Mouse (Mus musculus): ENCODE results near the gene Cib3. TPM values are rescaled to one million over a fixed set of nuclear protein-coding genes. Genes with fewer than 3 reads are reported as not detected.

The Cib3 gene
- not detected for total RNA-seq (2021)
- long read RNA-seq, experiment 1 = 0 reads
- long read RNA-seq, experiment 2 = 0 reads

DNA sequence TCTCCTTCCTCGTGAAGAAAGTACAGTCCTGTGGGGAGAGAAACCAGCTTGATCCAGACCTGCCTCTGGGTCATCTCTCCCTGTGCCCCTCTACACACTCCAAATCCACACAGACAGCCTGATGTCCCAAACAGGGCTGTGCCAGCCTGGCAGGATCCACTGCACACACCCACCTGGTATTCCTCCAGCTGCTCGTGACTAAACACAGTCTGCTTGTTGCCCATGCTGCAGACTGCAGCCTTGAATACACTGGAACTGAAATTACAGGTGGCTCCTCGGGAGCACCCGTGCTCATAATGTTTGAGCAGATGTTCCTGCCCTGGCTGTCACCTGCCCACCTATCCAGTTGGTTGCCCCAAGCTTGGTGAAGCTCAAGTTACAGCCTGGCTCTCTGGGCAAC is at the start of gene Cib3:
Gene Cib3, minus strand, starts transcription at position 87 of the 400 bp plus-strand sequence.
- no peak for DNase-seq

GRCm38 (mm10) chr8:72261872-72262271 is 49.2 kb upstream of the Cib3 start:
- no peak for DNase-seq

DNA sequence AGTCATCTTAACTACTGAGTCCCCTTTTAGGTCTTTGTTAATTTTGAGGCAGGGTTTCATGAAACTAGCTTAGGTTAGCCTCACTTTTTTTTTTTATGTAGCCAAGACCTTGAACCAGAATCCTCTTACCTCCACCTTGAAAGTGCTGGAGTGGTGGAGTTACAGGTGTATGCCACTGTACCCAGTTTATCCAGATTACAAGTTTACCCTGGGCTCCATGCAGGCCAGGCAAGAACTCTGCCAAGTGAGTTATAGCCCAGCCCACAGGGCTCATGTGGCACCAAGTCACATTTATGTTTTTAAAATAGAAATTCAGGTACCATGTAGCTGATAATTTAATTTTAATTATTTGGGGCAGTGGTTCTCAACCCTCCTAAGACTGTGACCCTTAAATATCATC is 48.8 kb upstream of the Cib3 start:
- no peak for DNase-seq

DNA sequence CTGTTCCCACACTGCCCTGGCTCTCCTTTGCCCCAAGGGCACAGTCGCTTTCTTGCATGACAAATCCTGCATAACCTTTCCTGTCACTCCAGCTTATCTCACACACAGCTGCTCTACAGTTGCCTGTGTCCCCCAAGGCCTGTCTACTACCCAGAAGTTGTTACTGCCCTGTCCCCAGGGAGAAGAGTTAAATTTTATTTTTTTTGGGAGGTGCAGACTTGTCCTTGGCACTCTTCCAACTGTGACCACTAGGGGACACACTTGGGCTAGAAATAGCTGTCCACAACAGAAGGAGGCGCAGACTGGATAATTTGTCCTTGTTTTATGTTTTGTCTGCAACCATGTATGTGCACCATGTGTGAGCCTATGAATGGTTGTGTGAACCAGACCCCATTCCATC is 48.4 kb upstream of the Cib3 start:
- DNase-seq = peak; percentile 39

DNA sequence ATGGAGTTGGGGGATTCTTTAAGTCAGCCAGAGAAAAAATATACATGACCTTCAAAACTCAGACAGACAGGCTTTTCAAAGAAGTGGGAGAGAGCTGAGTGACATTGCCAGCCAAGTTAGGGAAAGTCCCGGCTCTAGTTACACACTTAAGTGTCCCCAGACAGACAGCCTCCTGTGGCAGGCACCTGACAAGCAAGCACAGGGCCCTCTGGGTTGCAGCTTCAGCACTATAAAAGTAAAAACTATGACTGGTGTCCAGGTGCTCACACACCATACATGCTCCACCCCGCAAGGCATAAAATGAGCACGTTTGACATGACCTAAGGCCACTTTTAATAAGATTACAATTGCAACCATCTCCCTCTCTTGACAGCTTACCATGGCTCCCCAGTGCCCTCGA is 47.9 kb upstream of the Cib3 start:
- DNase-seq = no peak

DNA sequence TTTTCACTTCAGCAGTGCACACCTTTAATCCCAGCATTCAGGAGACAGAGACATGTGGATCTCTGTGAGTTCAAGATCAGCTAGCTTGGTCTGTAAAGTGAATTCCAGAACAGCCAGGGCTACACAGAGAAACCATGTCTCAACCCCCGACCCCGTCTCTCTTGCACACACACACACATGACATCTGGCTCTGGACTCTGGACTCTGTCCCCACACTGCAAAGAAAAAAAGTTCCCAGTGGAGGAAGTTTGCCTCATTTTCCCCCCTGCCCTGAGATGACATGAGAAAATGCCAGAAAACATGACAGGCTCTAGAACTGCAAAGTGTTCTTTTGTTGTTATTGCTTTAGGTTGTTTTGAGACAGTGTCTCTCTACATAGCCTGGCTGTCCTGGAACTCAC is 47.2 kb upstream of the Cib3 start:
- no peak for DNase-seq

- DNase-seq = no peak
Measured at GRCm38 (mm10) chr8:72257902-72258238, 45.2 kb upstream of the Cib3 start.

DNA sequence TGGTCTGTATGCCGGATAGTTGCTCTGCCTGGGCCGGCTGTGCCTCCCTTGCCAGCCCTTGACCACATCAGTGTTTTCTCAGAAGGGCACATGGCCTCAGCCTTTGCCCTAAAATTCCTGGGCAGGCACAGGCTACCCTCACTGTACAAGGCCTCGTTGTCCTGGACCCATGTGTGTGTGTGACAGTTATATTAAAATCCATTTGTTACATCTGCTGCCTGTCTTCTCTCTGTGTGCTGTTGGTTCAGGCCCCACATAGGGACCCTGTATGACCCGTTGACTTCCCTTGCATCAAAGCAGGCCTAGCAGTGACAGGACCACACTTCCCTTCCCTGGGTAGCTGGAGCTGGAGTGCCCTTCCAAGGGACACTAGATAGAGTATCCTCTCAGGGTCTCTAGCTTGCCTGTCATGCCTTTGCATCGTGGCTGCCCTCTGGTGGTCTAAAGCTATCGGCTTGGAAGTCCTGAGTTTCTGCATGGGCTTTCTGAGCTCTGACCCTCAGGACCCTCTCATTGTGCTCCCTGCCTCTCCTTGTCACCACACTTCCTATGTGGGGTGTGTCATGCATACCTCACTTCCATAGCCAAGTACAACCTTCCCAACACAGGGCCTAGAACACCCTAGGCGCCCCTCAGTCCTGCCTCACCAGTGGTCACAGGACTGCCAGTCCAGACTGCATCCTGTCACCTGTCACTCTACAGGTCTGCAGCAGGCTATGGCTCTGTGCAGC is 44.7 kb upstream of the Cib3 start:
- DNase-seq = no peak

DNA sequence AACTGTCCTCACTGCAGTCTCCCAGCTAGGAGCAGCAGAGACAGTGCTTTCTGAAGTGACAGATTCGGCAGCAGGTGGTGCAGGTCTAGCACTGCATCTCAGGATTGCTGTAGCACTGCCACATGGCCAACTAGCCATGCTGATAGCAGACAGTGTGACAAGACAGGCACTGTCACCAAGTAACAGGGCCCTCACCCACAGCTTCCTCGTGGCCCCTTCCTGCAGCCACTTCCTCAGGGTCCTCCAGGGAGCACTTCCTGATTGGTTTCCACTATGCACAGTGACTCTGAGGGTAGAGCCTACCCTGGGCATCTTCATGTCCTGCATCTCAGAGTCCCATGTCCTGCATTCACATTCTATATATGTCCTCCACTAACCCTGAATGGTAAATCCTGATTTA is 32.0 kb upstream of the Cib3 start:
- no peak for DNase-seq

DNA sequence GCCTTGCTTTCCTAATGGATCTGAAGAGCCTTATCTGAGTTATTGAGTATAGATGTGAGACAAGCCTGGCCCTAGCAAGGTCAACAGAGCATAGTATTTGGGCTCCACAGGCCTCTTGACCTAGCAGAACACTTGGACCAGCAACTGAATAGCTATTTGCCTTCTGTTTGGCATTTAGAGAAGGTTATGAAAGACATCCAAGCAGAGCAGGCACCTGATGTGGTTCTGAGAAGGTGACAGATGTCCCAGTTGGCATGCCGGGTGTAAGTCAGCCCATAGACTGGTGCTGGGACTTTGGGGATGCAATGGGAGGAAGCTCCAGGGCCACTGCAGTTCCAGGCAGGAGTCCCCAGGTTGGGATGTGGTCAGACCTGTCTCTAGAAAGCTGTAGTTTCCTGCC is 29.6 kb upstream of the Cib3 start:
- DNase-seq = no peak

DNA sequence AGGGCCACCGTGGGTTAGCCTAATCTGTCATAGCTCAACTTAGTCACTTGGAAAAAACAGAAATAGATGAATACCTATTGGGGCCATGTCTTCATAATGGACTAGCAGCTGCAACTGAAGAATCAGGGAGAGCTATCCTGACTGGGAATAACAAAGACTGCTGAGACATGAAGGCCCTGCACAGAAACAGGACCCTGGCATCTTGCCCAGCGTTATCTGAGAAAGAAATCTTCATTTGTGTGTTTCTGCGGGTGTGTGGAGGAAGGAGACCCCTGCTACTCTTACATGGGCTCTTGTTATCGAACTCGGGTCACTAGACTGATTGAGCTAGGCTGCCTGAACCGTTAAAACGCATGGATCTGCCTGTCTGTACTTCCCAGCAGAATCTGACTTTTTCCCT is 28.3 kb upstream of the Cib3 start:
- no peak for DNase-seq

DNA sequence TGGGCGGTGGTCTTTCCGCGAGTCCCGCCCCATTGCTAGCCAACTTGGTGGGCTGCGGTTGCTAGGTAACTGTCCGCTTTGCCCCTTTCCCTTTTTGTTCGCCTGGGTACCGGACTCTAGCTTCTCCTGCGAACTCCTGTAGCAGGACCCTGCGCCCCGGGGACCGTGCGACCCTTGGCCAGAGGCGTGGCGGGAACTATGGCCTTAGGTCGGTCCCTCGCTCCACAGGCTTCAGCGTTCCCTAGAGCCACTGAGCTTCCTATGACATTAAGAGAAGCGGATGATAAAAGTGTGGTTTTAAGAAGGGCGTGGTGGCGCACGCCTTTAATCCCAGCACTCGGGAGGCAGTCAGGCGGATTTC is 27.7 kb upstream of the Cib3 start:
- no peak for DNase-seq

GRCm38 (mm10) chr8:72239499-72240402 is 27.1 kb upstream of the Cib3 start, which contains the start of gene Ap1m1:
Gene Ap1m1, plus strand, starts transcription at chr8:72240018.
- DNase-seq = peak; percentile 97

DNA sequence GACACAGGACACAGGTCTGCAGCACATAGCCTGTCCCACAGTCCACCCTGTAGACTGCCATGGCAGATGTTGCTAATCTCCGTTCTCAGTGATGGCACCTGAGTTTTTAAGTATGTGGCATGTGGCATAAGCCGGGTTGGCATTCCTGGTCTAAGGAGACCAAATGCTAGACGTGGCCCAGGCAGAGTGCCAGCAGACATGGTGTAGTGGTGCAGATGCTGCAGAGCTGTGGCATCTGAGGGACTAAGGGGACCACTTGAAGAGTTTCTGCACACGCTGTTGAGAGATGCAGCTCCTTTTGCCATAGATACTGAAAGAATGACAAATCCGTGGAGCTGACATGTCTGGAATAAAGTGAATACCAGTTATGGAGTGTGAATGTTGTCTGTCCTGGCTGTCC is 10.0 kb upstream of the Cib3 start:
- no peak for DNase-seq

- DNase-seq = no peak
Measured at GRCm38 (mm10) chr8:72220758-72221157, 8.1 kb upstream of the Cib3 start.

- peak; percentile 85 for DNase-seq
Measured at GRCm38 (mm10) chr8:72219541-72220363, 7.1 kb upstream of the Cib3 start, which contains the start of gene Fam32a. Gene Fam32a, plus strand, starts transcription at chr8:72219730.

GRCm38 (mm10) chr8:72218781-72219540 is 6.3 kb upstream of the Cib3 start:
- no peak for DNase-seq

- no peak for DNase-seq
Measured at GRCm38 (mm10) chr8:72215871-72216270, 3.2 kb upstream of the Cib3 start.

- no peak for DNase-seq
Measured at GRCm38 (mm10) chr8:72215060-72215459, 2.4 kb upstream of the Cib3 start.

GRCm38 (mm10) chr8:72213536-72213935 is 899 bp upstream of the Cib3 start, which contains the start of gene Gm11034:
Gene Gm11034, minus strand, starts transcription at chr8:72213636.
- no peak for DNase-seq

GRCm38 (mm10) chr8:72211846-72212245 is 791 bp downstream of the Cib3 start:
- DNase-seq = no peak

- DNase-seq = no peak
Measured at GRCm38 (mm10) chr8:72210710-72211109, 1.9 kb downstream of the Cib3 start.
